Mouse (Mus musculus): ENCODE results near the gene Cdk2ap2.

- TF ChIP-seq CTCF (IDR thresholded peaks at IDR 0.05; ENCODE audit: control insufficient read depth, insufficient read depth, low read length) (no peak), POLR2A (IDR thresholded peaks at IDR 0.05; ENCODE audit: borderline replicate concordance, control insufficient read depth, low read depth, low read length) (no peak)
Measured at GRCm38 (mm10) chr19:4090446-4090845, 6.5 kb upstream of the Cdk2ap2 start.

Data from bone marrow, adult 2 months (tissue).